Mouse (Mus musculus): ENCODE measurements around the gene Hectd3. TPM values are rescaled to one million over a fixed set of nuclear protein-coding genes. Genes with fewer than 3 reads are reported as not detected.
A peak's percentile ranks its signal among the peaks of the same experiment; 100 is the strongest.

Hectd3 gene
- total RNA-seq (2014; fragmentation: Nextera tagmentation) (8.5 and 9.2 TPM in 2 replicates), total RNA-seq (2017) (14.7 and 15.3 TPM in 2 replicates)

DNA sequence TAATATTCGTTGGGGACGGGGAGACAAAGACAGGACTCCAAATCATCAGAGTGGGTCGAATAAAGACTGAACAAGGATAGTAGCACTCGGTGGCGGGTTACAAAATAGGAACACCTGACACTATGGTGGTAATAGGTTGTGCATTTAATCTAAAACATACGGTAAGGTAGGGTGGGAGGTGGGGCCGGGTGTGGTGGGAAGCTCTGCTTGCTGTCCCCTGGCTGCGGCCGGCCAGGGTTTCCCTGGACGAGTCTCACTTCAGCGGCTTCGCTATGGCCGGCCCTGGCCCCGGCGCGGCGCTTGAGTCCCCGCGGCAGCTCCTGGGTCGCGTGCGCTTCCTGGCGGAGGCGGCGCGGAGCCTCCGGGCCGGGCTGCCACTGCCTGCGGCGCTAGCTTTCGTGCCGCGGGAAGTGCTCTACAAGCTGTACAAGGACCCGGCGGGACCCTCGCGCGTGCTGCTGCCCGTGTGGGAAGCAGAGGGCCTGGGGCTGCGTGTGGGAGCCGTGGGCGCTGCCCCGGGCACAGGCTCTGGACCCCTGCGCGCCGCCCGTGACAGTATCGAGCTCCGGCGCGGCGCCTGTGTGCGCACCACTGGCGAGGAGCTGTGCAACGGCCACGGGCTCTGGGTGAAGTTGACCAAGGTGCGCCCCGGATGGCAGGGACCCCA lies at the start of gene Hectd3:
Gene Hectd3 (plus strand): TSS at position 187 of the 667 bp plus-strand sequence.
- ATAC-seq (replicated peaks; ENCODE audit: poor library complexity, severe bottlenecking) = peak; percentile 52

DNA sequence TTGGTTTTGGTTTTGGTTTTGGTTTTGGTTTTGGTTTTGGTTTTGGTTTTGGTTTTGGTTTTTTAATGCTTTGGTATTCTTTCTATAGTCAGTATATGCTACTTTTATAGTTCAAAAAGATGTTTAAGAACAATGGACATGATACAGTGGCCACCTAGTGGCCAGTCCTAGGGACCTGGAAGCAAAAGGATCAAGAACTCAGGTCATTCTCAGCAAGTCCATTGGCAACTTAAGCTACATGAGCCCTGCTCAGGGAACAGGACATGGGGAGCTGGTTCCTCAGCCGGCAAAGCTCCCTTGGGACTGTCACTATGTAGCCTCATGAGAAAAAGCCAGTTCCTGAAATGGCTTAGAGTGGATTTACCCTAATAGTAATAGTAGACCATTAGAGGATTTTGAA lies 43.5 kb upstream of the Hectd3 start:
- no peak for ATAC-seq (replicated peaks; ENCODE audit: poor library complexity, severe bottlenecking)

DNA sequence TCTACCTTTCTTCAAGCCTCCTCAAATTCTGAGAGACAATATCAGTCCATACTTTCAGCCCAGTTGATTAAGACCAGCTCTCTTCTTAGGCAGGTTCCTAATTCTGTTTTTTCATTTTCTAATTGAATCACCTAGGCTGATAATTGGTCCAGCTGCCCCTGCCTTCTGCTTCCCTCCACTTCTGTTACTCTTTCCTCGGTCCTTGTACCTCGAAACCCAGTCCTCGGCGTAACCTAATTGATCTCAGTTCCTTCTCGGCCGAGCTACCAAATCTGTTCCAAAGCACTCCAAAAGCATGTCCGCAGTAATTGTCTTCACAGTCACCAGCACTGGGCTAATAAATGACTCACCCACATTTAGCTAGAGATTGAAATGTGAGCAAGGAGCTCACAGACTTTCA lies 40.2 kb upstream of the Hectd3 start:
- ATAC-seq (replicated peaks; ENCODE audit: poor library complexity, severe bottlenecking) = no peak

DNA sequence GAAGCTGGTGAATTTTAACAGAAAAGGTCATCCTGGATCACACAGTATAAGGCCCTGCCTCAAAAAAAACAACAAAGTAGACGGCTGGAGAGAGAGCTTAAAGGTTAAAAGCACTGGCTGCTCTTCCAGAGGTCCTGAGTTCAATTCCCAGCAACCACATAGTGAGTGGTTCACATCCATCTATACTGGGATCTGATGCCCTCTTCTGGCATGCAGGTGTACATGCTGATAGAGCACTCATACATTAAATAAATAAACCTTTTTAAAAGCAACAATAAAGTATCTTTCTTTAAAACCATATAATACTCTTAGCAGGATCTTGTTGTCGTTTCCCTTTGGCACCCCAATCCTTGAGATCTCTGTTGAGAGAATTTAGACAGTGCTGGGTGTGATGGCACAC lies 18.6 kb upstream of the Hectd3 start:
- no peak for ATAC-seq (replicated peaks; ENCODE audit: poor library complexity, severe bottlenecking)

DNA sequence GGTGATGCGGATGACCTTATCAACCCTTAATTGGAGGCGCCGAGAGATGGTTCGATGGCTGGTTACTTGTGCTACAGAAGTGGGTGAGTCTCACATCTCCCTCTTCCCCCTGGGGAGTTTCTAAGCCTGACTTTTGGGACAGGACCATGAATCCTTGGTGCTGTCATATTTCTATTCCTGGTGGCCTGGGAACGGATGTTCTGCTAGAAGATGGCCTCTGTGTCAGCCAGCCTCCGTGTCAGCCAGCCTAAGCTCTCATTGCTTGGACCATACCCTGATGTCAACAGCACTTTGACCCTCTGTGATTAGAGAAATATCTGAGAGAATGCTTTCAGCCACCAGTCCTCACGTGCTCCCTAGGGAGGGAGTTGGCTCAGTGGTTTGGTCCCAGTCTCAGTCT lies 9.4 kb upstream of the Hectd3 start:
- ATAC-seq (replicated peaks; ENCODE audit: poor library complexity, severe bottlenecking) = no peak

DNA sequence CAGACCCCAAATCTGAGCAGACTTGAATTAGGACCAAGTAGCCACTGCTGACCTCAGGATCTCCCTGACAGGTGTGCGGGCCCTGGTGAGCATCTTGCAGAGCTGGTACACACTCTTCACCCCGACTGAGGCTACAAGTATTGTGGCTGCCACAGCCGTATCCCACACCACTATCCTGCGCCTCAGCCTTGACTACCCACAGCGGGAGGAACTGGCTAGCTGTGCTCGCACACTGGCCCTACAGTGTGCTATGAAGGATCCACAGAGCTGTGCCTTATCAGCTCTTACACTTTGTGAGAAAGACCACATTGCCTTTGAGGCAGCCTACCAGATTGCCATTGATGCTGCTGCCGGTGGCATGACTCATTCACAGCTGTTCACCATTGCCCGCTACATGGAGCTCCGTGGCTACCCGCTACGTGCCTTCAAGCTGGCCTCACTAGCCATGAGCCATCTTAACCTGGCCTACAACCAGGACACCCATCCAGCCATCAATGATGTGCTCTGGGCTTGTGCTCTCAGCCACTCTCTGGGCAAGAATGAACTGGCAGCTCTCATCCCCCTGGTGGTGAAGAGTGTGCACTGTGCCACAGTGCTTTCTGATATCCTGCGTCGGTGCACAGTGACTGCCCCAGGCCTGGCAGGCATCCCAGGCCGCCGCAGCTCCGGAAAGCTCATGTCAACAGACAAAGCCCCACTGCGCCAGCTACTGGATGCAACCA lies 8.6 kb upstream of the Hectd3 start:
- ATAC-seq (replicated peaks; ENCODE audit: poor library complexity, severe bottlenecking) = peak; percentile 93

DNA sequence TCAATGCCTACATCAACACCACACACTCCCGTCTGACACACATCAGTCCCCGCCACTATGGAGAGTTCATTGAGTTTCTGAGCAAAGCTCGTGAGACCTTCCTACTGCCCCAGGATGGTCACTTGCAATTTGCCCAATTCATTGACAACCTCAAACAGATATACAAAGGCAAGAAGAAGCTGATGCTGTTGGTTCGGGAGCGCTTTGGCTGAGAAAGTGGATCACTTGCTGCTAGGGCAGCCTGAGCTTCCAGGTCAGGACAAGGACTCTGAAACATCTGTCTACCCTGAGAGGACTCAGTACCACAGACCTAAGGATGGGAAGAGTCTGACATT lies 8.0 kb upstream of the Hectd3 start:
- ATAC-seq (replicated peaks; ENCODE audit: poor library complexity, severe bottlenecking) = no peak

DNA sequence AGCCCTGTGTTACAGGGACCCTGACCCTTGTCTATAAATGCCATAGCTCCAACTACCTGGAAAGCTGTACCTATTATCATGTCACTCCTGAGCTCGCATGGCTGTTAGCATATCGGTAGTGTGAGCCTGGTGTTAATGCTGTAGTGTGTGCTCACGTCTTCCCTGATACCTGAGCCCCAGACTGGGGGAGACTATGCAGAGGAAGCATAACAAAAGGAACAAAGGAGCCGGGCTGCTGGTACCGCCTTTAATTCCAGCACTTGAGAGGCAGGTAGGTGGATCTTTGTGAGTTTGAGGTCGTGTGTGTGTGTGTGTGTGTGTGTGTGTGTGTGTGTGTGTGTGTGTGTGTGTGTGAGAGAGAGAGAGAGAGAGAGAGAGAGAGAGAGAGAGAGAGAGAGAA lies 5.4 kb upstream of the Hectd3 start:
- no peak for ATAC-seq (replicated peaks; ENCODE audit: poor library complexity, severe bottlenecking)

DNA sequence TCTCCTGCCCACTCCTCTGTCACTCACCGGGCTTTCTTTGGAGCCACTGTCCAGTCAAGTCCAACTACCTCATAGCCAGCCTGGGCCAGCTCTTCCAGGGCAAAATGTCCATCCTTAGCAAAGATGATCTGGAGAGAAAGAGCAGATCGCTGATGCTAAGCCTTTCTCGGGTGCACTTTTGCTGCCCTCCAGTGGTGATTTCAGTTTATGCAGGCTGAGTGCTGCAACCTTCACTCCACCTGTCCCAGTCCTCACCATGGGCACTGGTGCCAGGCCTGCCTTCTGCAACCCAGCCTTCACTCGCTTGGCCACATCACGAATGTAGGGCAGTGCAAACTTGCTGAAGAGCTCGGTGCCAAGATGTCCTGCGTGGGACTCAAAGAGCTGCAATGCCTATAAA lies 3.8 kb upstream of the Hectd3 start:
- ATAC-seq (replicated peaks; ENCODE audit: poor library complexity, severe bottlenecking) = peak; percentile 32

DNA sequence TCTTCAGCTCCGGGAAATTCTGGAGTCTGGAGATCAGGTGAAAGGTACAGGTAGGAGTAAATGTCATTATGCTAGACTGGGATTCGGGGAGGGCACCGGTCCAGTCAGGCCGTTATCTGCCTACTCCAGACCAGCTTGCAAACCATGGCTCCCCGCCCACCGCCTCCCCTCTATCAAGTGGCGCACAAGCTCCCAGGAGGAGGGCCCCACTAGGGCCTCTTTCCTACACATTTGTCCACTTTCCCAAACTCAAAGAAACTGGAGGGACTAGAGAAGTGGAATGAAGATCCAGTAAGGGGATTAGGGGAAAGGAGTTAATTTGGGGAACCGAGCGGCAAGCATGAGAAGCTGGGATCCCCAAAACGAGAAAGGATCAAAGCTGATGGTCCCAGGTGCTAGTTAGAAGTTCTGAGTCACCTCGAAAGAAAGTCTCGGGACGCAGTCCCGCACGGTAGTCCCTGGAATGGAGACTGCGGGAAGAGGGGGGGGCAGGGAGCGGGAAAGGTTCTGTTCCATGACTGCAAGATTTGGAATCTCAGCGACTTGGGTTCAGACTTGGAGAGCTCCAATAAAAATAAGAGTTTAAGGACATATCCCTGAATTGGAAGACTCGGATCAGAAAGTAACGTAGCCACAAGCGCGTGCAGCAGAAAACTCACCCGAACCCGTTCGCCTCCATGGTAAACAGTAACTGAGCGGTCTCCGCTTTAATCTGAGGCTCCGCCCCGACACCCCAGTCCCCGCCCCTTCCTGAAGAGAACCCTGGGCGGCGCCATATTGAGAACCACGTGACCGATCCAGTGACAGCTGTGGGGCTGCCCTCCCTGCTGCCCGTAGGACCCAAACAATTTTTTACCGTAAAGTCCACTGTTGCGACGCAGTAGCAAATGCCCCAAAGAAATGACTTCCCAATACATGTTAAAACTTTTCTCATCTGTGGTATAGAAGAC lies 1.2 kb upstream of the Hectd3 start, which contains the start of gene Urod:
Gene Urod (minus strand): TSS at position 742 of the 950 bp plus-strand sequence.
- peak; percentile 81 for ATAC-seq (replicated peaks; ENCODE audit: poor library complexity, severe bottlenecking)

DNA sequence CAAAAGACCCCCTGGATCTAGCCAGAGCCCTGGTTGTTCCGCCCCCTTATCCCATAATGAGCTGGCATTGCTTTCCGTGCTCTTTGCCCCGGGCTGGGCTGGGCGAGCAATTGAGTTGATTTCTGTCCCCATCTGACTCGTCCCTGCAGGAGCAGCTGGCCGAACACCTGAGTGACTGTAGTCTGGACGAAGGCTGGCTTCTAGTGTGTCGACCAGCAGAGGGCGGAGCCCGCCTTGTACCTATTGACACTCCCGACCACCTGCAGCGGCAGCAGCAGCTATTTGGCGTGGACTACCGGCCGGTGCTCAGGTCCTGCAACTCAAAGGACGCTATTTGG lies 650 bp downstream of the Hectd3 start:
- 0 out of 2 replicates have a peak, but pooled peaks have one; percentile 6 for ATAC-seq (replicated peaks; ENCODE audit: poor library complexity, severe bottlenecking)

DNA sequence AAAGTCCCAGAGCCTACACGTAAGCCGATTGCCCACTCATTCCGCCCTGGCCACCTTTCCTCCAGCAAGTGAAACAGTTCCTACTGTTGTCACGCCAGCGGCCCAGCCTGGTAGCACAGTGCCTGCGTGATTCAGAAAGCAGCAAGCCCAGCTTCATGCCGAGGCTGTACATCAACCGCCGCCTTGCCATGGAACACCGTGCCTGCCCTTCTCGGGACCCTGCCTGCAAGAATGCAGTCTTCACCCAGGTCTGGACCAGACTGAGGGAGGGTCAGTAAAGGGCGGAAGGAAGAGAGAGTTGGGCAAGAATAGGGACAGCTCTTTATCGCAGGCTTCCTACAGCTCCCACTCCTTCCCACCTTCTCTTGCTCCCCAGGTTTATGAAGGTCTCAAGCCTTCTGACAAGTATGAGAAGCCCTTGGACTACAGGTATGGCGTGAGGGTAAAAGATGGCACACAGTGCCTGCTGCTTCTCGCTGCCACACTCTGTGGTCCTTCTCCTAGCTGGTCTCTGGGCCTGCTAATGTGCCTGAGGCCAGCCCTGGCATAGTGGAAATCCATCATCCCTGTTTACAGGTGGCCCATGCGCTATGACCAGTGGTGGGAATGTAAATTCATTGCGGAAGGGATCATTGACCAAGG lies 4.5 kb downstream of the Hectd3 start:
- no peak for ATAC-seq (replicated peaks; ENCODE audit: poor library complexity, severe bottlenecking)

DNA sequence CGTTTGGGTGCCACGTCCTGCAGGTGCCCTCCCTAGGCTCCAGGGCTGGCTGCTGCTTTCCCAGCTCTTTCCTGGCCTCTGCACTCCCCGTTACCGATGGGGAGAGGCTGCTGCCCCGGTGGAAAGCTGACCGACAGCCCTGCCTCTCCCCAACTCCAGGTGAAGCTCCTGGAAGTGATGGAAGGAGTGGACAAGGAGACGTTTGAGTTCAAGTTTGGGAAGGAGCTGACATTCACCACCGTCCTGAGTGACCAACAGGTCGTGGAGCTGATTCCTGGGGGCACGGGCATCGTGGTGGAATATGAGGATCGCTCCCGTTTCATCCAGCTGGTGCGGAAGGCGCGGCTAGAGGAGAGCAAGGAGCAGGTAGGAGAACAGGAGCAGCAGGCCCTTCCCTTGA lies 6.8 kb downstream of the Hectd3 start:
- no peak for ATAC-seq (replicated peaks; ENCODE audit: poor library complexity, severe bottlenecking)

DNA sequence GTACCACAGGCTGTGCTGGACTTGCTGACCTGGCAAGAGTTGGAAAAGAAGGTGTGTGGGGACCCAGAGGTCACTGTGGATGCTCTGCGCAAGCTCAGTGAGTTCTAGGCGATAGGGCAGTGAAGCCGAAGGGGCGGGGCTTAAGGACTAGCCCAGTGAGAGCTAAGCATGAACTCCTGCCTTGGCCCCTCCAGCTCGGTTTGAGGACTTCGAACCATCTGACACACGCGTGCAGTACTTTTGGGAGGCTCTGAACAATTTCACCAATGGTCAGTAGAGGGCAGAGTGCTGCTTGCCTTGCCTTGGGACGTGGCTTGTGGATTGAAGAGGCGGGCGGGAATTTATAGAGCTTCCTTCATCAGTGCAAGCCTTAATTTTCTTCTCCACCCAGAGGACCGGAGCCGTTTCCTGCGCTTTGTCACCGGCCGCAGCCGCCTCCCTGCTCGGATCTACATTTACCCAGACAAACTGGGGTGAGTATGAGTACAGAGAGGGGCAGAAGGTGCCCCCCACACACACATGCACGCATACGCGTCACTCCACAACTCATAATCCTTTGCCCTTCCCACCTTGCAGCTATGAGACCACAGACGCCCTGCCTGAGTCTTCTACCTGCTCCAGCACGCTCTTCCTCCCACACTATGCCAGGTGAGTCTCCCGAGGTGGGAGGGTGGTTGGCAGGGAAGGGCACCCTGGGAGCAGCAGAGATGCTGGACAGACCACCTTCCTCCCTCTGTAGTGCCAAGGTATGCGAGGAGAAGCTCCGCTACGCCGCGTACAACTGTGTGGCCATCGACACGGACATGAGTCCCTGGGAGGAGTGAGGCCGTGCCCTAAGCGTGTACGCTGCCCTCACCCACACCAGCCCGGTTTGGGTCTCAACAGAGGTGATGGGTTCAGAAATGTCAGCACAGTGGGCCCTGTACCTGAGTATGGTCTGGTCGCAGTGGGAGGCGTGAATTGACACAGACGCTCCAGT lies 7.7 kb downstream of the Hectd3 start:
- peak; percentile 64; the same call in 1 of the 2 replicates for ATAC-seq (replicated peaks; ENCODE audit: poor library complexity, severe bottlenecking)

DNA sequence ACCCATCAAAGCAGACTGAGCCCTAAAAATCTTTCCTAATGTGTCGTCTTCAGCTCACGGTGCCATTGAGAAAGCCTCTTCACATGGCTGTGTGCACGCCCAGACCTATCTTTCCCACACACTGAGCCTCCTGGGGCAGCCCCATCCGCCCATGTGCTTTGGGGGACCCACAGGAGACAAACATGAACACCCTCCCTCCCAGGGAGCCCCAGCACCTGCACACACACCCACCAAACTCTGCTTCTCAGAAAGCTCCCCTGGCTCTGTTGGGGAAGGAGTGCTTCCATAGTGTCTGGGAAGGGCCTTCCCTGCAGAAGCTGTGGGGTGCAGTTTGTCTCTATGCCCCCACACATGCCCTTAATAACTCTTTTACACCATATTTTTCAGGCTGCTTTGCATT lies 9.5 kb downstream of the Hectd3 start:
- no peak for ATAC-seq (replicated peaks; ENCODE audit: poor library complexity, severe bottlenecking)

DNA sequence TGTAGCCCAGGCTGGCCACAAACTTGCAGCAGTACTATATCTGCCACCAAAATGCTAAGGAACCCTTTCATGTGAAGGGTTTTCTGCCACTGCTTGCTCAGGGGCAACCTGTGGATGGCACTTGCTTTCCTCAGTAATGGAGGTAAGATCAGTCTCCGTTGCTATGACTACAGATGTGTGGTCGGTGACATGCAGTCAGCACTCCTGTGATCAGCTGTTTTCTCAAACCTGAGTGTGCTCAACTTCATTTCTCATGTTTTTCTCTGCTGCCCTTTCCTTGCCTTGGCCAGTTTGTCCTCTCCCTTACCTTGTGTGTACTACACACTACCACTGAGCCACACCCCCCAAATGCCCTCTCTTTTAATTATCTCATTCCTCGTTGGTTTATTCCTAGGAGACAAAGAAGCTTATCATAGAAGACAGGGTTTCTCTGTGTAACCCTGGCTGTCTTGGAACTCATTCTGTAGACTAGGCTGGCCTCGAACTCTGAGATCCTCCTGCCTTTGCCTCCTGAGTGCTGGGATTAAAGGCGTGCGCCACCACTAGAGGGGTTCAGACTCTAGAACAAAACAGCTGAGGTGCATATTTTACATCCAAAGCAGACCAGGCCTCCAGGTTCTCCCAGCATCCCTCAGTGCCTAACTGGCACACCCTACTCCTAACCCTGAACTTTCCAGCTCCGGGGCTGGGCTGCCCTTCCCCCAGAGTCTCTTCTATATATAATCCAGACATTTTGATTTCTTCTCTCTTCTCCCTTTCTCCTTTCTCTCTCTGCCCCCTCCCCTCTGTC lies 10.7 kb downstream of the Hectd3 start:
- ATAC-seq (replicated peaks; ENCODE audit: poor library complexity, severe bottlenecking) = no peak

DNA sequence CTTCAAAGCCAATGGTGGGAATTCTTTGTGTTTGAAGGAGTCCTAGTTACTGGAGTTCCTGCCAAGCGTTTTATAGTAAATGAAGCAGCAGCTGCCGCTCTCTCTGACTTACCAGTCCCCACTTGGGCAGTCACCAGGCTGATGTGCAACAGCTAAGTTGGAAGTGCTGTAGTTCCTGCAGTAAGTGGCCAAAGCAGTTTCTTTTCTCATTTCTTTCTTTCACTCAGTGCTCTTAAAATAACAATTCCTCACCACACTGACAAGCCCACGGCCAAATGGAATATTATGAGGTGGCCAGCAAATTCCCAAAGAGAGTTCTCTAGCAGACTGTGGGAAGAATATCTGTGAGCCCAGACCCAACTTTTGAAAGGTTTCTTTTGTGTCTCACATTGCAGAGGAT lies 11.9 kb downstream of the Hectd3 start:
- no peak for ATAC-seq (replicated peaks; ENCODE audit: poor library complexity, severe bottlenecking)

DNA sequence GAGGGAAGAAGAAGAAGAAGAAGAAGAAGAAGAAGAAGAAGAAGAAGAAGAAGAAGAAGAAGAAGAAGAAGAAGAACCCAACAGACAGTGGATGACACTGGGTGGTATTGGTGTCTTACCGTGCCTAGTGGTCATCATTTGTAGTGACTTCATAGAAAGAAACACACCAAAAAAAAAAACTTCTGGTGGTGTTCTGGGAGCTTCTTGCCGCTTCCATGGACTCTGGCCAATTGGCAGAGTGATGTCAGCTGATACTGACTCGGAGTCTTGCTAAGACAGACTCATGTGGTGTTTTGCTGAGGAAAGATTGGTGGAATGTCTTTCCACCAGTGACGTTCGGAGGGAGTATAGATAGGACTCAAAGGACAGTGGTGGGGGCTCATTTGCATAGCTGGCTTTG lies 15.1 kb downstream of the Hectd3 start:
- ATAC-seq (replicated peaks; ENCODE audit: poor library complexity, severe bottlenecking) = no peak

DNA sequence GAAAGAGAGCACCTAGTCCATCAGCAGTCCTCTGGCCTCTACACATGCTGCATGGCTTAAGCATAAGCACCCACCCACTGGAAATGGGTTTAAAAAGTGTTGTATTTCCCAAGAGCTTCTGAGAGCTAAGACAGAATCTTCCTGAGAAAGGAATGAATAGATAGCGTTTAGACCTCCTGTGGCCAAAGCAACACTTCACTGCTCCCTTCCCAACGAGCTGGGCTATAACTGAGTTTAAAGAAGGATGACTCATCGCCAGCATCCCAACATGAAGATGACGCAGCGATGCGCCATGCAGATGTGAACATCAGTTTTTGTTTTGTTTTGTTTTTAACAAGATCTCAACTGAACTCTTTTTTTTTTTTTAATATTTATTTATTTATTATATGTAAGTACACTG lies 18.5 kb downstream of the Hectd3 start:
- no peak for ATAC-seq (replicated peaks; ENCODE audit: poor library complexity, severe bottlenecking)

Measured in granulocyte monocyte progenitor cell, adult 5-6 weeks (primary cell).